Mouse (Mus musculus) CH12.LX (cell line): Measurements from ENCODE around the gene Btnl6. TPM values are rescaled to one million over a fixed set of nuclear protein-coding genes. Genes with fewer than 3 reads are reported as not detected.

Source experiments
- DNase-seq: peaks from one replicate; pipeline ENCODE4 v3.0.0-alpha.2; 2013; ENCODE audit errors: extremely low read depth
- H3K27ac ChIP-seq: 2 replicates; pipeline ENCODE4 v1.5.1; 2012; ENCODE audit warnings: low read depth, mild to moderate bottlenecking, control low read depth, moderate library complexity; ENCODE audit not compliant: insufficient read depth
- H3K27me3 ChIP-seq: replicated peaks from 2 replicates; pipeline ENCODE3; 2012; ENCODE audit warnings: inconsistent platforms
- H3K36me3 ChIP-seq, 2 experiments: replicated peaks in 1 of 2; 2 replicates each; pipeline versions ENCODE3 to v1.6.1; 2012; ENCODE audit warnings: inconsistent platforms in 1 of 2, low read length in 1 of 2, mild to moderate bottlenecking in 1 of 2, mixed read lengths in 1 of 2, moderate library complexity in 1 of 2; ENCODE audit not compliant: control insufficient read depth in 1 of 2, insufficient read depth in 1 of 2
- H3K4me1 ChIP-seq, 2 experiments: 2 replicates each; pipeline ENCODE4 v1.6.1; 2012; ENCODE audit warnings: inconsistent platforms in 1 of 2, moderate library complexity in 1 of 2; ENCODE audit not compliant: insufficient read depth in 2 of 2, control insufficient read depth in 1 of 2
- H3K4me2 ChIP-seq: 2 replicates; pipeline ENCODE4 v1.6.1; 2012; ENCODE audit warnings: low read depth, mild to moderate bottlenecking, control low read depth; ENCODE audit not compliant: poor library complexity, insufficient read depth, severe bottlenecking
- H3K4me3 ChIP-seq, 3 experiments: fragments of 150-350 bp in 1 of 3; sonication (generic) in 1 of 3; replicated peaks in 1 of 3; 2 replicates each; pipeline versions ENCODE3 to v1.5.1; 2011 to 2012; ENCODE audit warnings: low read depth in 2 of 3, low read length in 2 of 3, mild to moderate bottlenecking in 2 of 3, moderate library complexity in 2 of 3, control low read depth in 1 of 3, improper control_type of control experiment in 1 of 3, inconsistent platforms in 1 of 3, mixed read lengths in 1 of 3; ENCODE audit not compliant: poor library complexity in 1 of 3
- H3K79me2 ChIP-seq: replicated peaks from 2 replicates; pipeline ENCODE4 v1.6.1; 2012; ENCODE audit warnings: mild to moderate bottlenecking, moderate library complexity; ENCODE audit not compliant: control insufficient read depth, poor library complexity, insufficient read depth, severe bottlenecking; ENCODE audit errors: extremely low read depth
- H3K9ac ChIP-seq: 2 replicates; pipeline ENCODE4 v1.6.1; 2012; ENCODE audit warnings: low read depth, mild to moderate bottlenecking, control low read depth, moderate library complexity; ENCODE audit not compliant: insufficient read depth
- H3K9me3 ChIP-seq: replicated peaks from 2 replicates; pipeline ENCODE3; 2012; ENCODE audit warnings: low read length, inconsistent platforms, mixed read lengths
- ELF1 ChIP-seq: IDR thresholded peaks from 2 replicates; pipeline ENCODE4 v1.6.1; 2014; ENCODE audit warnings: low read depth, mild to moderate bottlenecking, inconsistent platforms, low read length, improper control_type of control experiment
- EP300 ChIP-seq: IDR thresholded peaks from 2 replicates; pipeline ENCODE4 v1.6.1; 2011; ENCODE audit warnings: low read length, improper control_type of control experiment
- GABPA ChIP-seq: IDR thresholded peaks from 2 replicates; pipeline ENCODE4 v1.6.1; 2012; ENCODE audit warnings: low read depth, low read length, improper control_type of control experiment, inconsistent platforms; ENCODE audit not compliant: insufficient replicate concordance
- HCFC1 ChIP-seq: IDR thresholded peaks from 2 replicates; pipeline ENCODE4 v1.6.1; 2012; ENCODE audit warnings: low read depth, mild to moderate bottlenecking, inconsistent platforms, low read length, improper control_type of control experiment
- IRF4 ChIP-seq: IDR thresholded peaks from 2 replicates; pipeline ENCODE4 v1.6.1; 2014; ENCODE audit warnings: low read depth, mild to moderate bottlenecking, inconsistent platforms, low read length, improper control_type of control experiment
- JUN ChIP-seq: IDR thresholded peaks from 2 replicates; pipeline ENCODE4 v1.6.1; 2011; ENCODE audit warnings: low read depth, mild to moderate bottlenecking, low read length, improper control_type of control experiment, moderate library complexity; ENCODE audit not compliant: insufficient read depth
- KAT2A ChIP-seq: IDR thresholded peaks from 2 replicates; pipeline ENCODE4 v1.6.1; 2012; ENCODE audit warnings: low read length, improper control_type of control experiment, inconsistent platforms; ENCODE audit not compliant: insufficient replicate concordance
- MAX ChIP-seq: IDR thresholded peaks from 2 replicates; pipeline ENCODE4 v1.6.1; 2011; ENCODE audit warnings: low read length, improper control_type of control experiment
- MYC ChIP-seq: IDR thresholded peaks from 2 replicates; pipeline ENCODE4 v1.6.1; 2011; ENCODE audit warnings: low read depth, mild to moderate bottlenecking, improper control_type of control experiment, low read length
- NELFE ChIP-seq: IDR thresholded peaks from 2 replicates; pipeline ENCODE4 v1.6.1; 2011; ENCODE audit warnings: low read depth, low read length, improper control_type of control experiment
- TBP ChIP-seq: conservative IDR thresholded peaks from 2 replicates; pipeline ENCODE4 v1.6.1; 2011; ENCODE audit warnings: low read depth, low read length, improper control_type of control experiment
- TCF12 ChIP-seq: IDR thresholded peaks from 2 replicates; pipeline ENCODE4 v1.6.1; 2014; ENCODE audit warnings: low read depth, mild to moderate bottlenecking, inconsistent platforms, low read length, improper control_type of control experiment
- USF1 ChIP-seq: IDR thresholded peaks from 2 replicates; pipeline ENCODE4 v1.6.1; 2014; ENCODE audit warnings: low read depth, mild to moderate bottlenecking, inconsistent platforms, low read length, improper control_type of control experiment
- USF2 ChIP-seq: conservative IDR thresholded peaks from 2 replicates; pipeline ENCODE4 v1.6.1; 2011; ENCODE audit warnings: low read depth, low read length, improper control_type of control experiment
- ZKSCAN1 ChIP-seq: IDR thresholded peaks from 2 replicates; pipeline ENCODE4 v1.6.1; 2012; ENCODE audit warnings: low read depth, inconsistent platforms, low read length, improper control_type of control experiment, borderline replicate concordance
- dilution Hi-C: fragments of 300-500 bp; cut with MboI; formaldehyde crosslinking; loops from 2 replicates; pipeline ENCODE4 v1.14.3; 2020; ENCODE audit warnings: low sequenced_read_pairs; ENCODE audit not compliant: extremely low pct_unique_long_range_greater_than_20kb, extremely low pct_ligation_motif_present
- in situ Hi-C: fragments of 300-500 bp; cut with MboI; formaldehyde crosslinking; loops from 3 replicates; pipeline ENCODE4 v1.14.3; 2019; ENCODE audit warnings: low sequenced_read_pairs, low pct_ligation_motif_present, low pct_unique_long_range_greater_than_20kb, mixed read lengths
- polyA plus RNA-seq: library from polyadenylated mRNA; unstranded; fragments of >175 nt; gene quantifications from 2 replicates; pipeline ENCODE4 v1.2.1, GENCODE M21; 2012; ENCODE audit warnings: low read depth; ENCODE audit not compliant: insufficient read length
- total RNA-seq, 2 experiments: library from RNA; depleted of rRNA; stranded (reverse); fragments of 300-350 nt in 1 of 2; fragments of >200 nt in 1 of 2; gene quantifications; 2 replicates each; pipeline ENCODE4 v1.2.3; 2012 to 2014

Gene Btnl6
- total and polyA plus RNA-seq, 3 experiments: not detected

DNA sequence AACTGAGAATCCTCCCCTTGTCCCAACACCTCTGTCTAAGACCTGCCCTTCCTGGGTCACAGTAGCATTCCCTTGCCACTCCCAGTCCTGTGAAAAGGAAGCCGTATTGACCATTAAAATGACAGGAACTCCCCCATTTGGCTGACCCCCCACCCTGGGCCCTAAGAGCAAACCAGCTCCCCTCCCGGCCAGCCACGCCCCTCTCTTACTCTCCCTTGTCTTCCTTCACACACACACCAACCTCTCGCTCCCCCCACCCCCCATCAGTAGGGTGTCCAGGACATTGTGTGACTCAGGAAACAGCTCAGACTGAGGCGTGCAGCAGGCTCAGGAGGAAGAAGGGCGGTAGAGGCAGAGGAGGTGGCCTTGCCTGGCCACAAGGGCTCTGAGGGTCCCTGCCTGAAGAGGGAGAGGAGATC is 46.9 kb upstream of the Btnl6 start, which contains the start of gene Notch4:
Gene Notch4, plus strand, starts transcription at position 266 of the 419 bp plus-strand sequence.
- no peak within 1 kb of the TSS for H3K4me2 ChIP-seq
- H3K4me3 ChIP-seq: no peak within 1 kb of the TSS
- no peaks in the 10 kb centered on the region for H3K36me3 ChIP-seq
- peaks cover 10% of the 10 kb centered on the region for H3K9me3 ChIP-seq
- H3K79me2 ChIP-seq: no peaks in the 10 kb centered on the region
- peaks cover 53% of the 10 kb centered on the region for H3K27me3 ChIP-seq
- no peak within 1 kb of the TSS for H3K9ac ChIP-seq
- dilution Hi-C loops: no loop called here
- TF ChIP-seq TCF12 (no peak), ZKSCAN1 (no peak), KAT2A (no peak), MYC (no peak)
- TF ChIP-seq, all 38 proteins: peak for 0
- peaks cover 0 to 9% of the 10 kb centered on the region in 2 experiments; a peak in 2 of 4 replicates for H3K4me1 ChIP-seq
- no peak for DNase-seq
- H3K27ac ChIP-seq: no peak within 1 kb of the TSS
- in situ Hi-C loops: no loop called here

- dilution Hi-C loops (no loop called here), in situ Hi-C loops (no loop called here)
- Histone ChIP-seq H3K4me2 (no peak overlapping the region), H3K27ac (no peak overlapping the region), H3K27me3 (peaks cover 49% of the 10 kb centered on the region), H3K4me1 (peaks cover 0 to 9% of the 10 kb centered on the region in 2 experiments; a peak in 2 of 4 replicates), H3K36me3 (peaks cover 0 to under 1% of the 10 kb centered on the region in 2 experiments), H3K9ac (no peak overlapping the region), H3K79me2 (no peaks in the 10 kb centered on the region), H3K4me3 (no peak overlapping the region), H3K9me3 (peaks cover 10% of the 10 kb centered on the region)
- TF ChIP-seq USF2 (no peak), ELF1 (no peak), EP300 (no peak), HCFC1 (no peak), MAX (no peak), USF1 (no peak), GABPA (no peak), NELFE (no peak), TCF12 (no peak), TBP (no peak), IRF4 (no peak), JUN (no peak)
- DNase-seq: no peak
Measured at GRCm38 (mm10) chr17:34563354-34563753, 46.2 kb upstream of the Btnl6 start.
